Mouse (Mus musculus) liver, postnatal 0 days (tissue): Measurements from ENCODE around the gene Wdr83os.

Source experiments
- CTCF ChIP-seq: sonication (generic); IDR thresholded peaks from 2 replicates; pipeline ENCODE4 v1.5.1; 2016; ENCODE audit warnings: antibody characterized with exemption, low read depth
- EP300 ChIP-seq: IDR thresholded peaks from 2 replicates; pipeline ENCODE4 v1.6.1; 2016; ENCODE audit warnings: antibody characterized with exemption, low read depth, mild to moderate bottlenecking

- TF ChIP-seq CTCF (no peak), EP300 (no peak)
Measured at GRCm38 (mm10) chr8:85032622-85033311, 47.8 kb upstream of the Wdr83os start.
